Mouse (Mus musculus): ENCODE measurements around the gene Trmt10c. TPM values are rescaled to one million over a fixed set of nuclear protein-coding genes. Genes with fewer than 3 reads are reported as not detected.

Gene Trmt10c
- polyA plus RNA-seq, 1 experiment from 2014 or later: 12.9 TPM

DNA sequence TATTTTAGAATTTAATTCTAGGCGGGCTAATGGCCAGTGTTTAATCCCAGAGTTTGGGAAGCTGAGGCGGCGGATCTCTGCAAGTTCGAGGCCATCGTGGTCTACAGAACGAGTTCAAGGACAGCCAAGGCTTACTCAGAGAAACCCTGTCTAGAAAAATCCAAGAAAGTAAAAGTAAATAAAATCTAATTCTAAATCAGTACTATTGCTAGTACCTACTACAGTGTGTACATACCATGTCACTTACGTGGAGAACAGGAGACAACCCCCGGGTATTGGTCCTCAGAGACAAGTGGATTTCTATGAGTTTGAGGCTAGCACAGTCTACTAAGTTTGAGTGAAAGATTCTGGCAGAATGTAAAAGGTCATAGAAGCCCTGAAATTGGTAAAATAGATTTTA lies 471 bp upstream of the Trmt10c start:
- Histone ChIP-seq H3K4me1 (replicated peaks) (peaks cover 26% of the 10 kb centered on the region), H3K36me3 (replicated peaks) (peaks cover 19% of the 10 kb centered on the region), H3K27me3 (no peaks in the 10 kb centered on the region), H3K4me3 (replicated peaks) (peak overlapping the region; percentile 86), H3K9me3 (replicated peaks) (no peaks in the 10 kb centered on the region), H3K4me2 (peak overlapping the region; percentile 69), H3K9ac (peak overlapping the region; percentile 81), H3K27ac (replicated peaks) (peak overlapping the region; percentile 86)
- WGBS (ENCODE audit: insufficient replicate concordance): 23% methylated on average over 8 of the region's 8 CpGs
- ATAC-seq (ENCODE audit: insufficient read depth): peak; percentile 2; the same call in 1 of the 2 replicates

DNA sequence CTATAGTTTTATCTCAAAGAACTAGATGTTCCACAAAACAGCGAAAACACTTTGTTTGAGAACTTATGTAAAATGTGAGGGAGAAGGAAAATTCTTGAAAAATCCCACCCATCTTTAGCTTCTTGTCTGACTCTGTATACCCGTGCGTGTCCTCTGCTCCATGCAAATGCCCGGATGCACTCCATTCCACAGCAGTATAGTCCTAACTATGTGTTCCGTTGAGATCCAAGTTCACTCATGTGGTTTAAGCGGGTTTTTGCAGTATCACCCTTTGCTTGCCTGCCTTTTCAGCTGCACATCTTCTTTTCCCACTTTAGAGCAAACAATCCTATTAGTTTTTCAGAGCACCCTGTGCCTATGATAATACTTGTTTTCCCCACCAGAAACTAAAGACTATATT lies 1.1 kb downstream of the Trmt10c start:
- Histone ChIP-seq H3K9me3 (replicated peaks) (no peaks in the 10 kb centered on the region), H3K27ac (replicated peaks) (no peak overlapping the region), H3K4me3 (replicated peaks) (peak overlapping the region; percentile 86), H3K27me3 (no peaks in the 10 kb centered on the region), H3K36me3 (replicated peaks) (peaks cover 32% of the 10 kb centered on the region), H3K9ac (peak overlapping the region; percentile 81), H3K4me1 (replicated peaks) (peaks cover 29% of the 10 kb centered on the region), H3K4me2 (peak overlapping the region; percentile 69)
- 26% methylated on average over 6 of the region's 6 CpGs for WGBS (ENCODE audit: insufficient replicate concordance)
- ATAC-seq (ENCODE audit: insufficient read depth): no peak

DNA sequence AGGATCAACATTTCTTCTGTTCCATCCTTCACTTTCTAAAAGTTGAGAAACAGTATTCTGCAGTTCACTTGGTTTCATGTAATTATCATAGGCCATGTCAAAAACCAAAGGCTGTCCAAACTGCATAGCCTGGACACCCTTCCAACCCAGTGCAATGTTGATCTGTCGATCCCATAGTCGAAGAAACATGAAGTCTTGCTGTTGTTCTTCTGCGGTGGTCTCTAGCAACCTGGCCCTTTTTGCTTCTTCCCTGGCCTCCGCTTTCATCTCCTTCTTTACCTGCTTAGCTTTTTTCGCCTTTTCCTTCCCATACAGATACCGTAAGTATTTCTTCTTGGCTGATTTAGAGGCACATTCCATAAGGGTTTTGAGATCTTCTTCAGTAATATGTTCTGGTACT lies 3.1 kb downstream of the Trmt10c start:
- 87% methylated on average over 6 of the region's 6 CpGs for WGBS (ENCODE audit: insufficient replicate concordance)
- peaks cover 32% of the 10 kb centered on the region for H3K36me3 ChIP-seq (replicated peaks)
- no peak overlapping the region for H3K4me2 ChIP-seq
- ATAC-seq (ENCODE audit: insufficient read depth): no peak
- no peak overlapping the region for H3K27ac ChIP-seq (replicated peaks)
- no peaks in the 10 kb centered on the region for H3K27me3 ChIP-seq
- no peak overlapping the region for H3K9ac ChIP-seq
- H3K4me1 ChIP-seq (replicated peaks): peaks cover 42% of the 10 kb centered on the region
- no peak overlapping the region for H3K4me3 ChIP-seq (replicated peaks)
- no peaks in the 10 kb centered on the region for H3K9me3 ChIP-seq (replicated peaks)

DNA sequence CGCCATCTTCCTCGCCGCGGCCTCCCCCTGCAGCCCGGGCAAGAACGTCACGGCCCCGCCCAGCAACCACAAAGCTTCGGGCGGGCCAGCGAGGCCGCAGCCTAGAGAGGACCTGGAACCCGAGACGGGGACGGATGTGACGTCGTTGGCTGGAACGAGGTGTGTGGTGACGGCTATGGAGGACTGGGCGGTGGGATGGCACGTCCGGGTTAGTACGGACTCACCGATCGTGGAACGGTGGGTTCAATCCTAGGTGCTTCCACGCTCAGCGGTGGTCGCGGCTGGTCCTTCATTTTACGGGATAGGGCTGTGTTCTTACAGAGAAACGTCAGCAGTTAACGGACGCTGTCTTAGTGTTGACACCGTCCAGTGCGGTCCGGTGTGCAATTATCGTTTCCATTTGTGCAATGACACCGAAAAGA lies 7.9 kb downstream of the Trmt10c start, which contains the start of gene Pcnp:
Gene Pcnp (minus strand): TSS at position 79 of the 422 bp plus-strand sequence.
- Histone ChIP-seq H3K36me3 (replicated peaks) (peaks cover 43% of the 10 kb centered on the region), H3K4me2 (peak within 1 kb of the TSS; percentile 85), H3K9ac (peak within 1 kb of the TSS; percentile 94), H3K9me3 (replicated peaks) (no peaks in the 10 kb centered on the region), H3K27me3 (no peaks in the 10 kb centered on the region), H3K4me1 (replicated peaks) (peaks cover 32% of the 10 kb centered on the region), H3K27ac (replicated peaks) (peak within 1 kb of the TSS; percentile 94), H3K4me3 (replicated peaks) (peak within 1 kb of the TSS; percentile 98)
- ATAC-seq (ENCODE audit: insufficient read depth): peak; percentile 99
- WGBS (ENCODE audit: insufficient replicate concordance): under 1% methylated on average over 39 of the region's 39 CpGs

DNA sequence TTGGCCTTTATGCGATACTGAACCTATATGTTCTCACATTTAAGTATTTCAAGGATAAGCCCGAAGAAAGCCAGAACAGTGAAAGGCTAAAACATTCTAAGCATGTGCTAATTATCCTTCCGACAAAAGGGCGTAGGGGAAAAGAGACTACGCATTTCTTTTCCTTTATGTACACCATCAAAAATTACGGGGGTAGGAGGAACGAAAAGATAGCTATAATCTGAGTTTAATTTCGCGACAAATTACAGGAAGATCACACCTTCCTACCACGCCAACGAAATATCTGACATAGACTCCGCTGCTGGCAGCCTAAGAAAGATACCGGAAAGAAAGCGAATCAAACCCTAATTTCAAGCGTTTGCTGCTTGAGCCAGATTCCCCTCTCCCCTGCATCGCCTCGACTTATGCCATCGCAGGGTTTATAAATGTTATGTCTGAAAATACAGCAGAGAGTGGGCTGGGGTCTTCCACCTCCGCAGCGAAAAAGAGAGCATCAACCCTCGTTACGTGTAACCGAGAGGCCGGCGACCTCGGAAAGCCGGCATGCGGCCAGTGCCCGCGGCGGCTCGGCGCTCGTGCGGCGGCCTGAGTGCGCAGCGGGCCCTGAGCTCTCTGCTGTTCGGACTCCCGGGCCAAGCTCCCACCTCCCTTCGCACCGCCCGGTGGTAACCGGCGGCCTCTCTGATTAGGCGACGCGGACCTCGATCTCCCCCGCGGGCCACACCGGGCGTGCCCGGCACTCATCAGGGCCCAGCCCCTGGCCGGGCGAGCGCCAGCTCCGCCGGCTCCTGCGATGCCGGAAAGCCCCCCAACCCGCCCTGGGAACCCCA lies 8.7 kb downstream of the Trmt10c start:
- Histone ChIP-seq H3K27ac (replicated peaks) (peak overlapping the region; percentile 94), H3K9ac (peak overlapping the region; percentile 94), H3K27me3 (no peaks in the 10 kb centered on the region), H3K4me2 (peak overlapping the region; percentile 85), H3K4me3 (replicated peaks) (peak overlapping the region; percentile 98), H3K9me3 (replicated peaks) (no peaks in the 10 kb centered on the region), H3K36me3 (replicated peaks) (peaks cover 40% of the 10 kb centered on the region), H3K4me1 (replicated peaks) (peaks cover 29% of the 10 kb centered on the region)
- ATAC-seq (ENCODE audit: insufficient read depth): peak; percentile 94
- under 1% methylated on average over 62 of the region's 62 CpGs for WGBS (ENCODE audit: insufficient replicate concordance)

DNA sequence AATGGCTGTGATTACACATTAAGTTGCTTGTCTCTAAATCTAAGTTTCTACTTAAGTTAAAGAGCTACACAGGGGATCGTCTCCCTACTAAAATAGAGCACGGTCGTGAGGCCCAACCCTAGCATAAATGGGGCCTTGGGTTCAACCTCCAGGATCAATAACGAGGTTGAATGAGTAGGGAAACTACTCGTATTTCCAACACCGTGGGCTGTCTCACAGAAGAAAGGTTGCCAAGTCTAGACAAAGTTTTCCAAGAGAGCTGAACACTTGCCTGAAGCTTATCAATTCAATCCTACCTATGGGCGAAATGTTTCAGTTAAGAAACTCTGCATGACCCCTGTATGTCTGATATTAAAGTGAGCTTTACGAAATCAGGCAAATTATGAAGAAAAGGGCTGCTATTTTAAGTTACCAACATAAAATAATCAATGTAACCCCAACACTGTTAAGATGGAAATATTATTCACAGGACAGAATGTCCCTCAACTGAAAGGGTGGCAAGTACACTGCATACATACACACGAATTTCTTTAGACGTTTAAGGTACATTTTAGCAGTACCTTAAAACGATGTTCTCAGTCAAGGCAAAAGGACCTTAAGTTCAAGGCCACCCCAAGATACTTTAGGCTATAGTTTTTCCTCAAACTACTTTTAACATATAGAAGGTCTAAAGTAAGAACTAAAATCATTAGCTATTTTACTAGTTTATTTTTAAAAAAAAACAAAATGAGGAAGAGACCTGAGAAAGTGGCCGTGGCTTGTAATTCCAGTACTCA lies 9.6 kb downstream of the Trmt10c start:
- Histone ChIP-seq H3K36me3 (replicated peaks) (peaks cover 34% of the 10 kb centered on the region), H3K9me3 (replicated peaks) (no peaks in the 10 kb centered on the region), H3K4me3 (replicated peaks) (peak overlapping the region; percentile 98), H3K9ac (peak overlapping the region; percentile 94), H3K4me1 (replicated peaks) (peaks cover 29% of the 10 kb centered on the region), H3K4me2 (peak overlapping the region; percentile 85), H3K27me3 (no peaks in the 10 kb centered on the region), H3K27ac (replicated peaks) (peak overlapping the region; percentile 94; the same call in 1 of the 2 replicates)
- ATAC-seq (ENCODE audit: insufficient read depth): no peak
- WGBS (ENCODE audit: insufficient replicate concordance): 23% methylated on average over 12 of the region's 12 CpGs

DNA sequence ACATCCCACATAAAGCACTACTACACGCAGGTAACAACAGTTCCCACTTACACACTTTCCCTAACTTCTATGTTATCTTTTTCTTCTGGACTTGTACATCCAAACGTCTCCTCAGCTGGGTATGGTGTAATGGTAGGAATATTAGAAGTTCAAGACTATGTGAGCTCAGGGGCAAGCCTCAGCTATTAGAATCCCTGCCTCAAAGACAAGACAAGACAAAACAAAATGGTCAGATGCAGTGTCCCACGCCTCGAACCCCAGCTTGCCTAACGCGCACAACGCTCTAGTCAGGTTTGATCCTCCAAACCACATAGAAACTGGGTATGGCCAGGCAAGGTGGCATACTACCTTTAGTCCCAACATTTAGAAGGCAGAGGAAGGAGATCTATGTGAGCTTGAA lies 18.0 kb downstream of the Trmt10c start:
- no peak overlapping the region for H3K4me3 ChIP-seq (replicated peaks)
- no peaks in the 10 kb centered on the region for H3K4me1 ChIP-seq (replicated peaks)
- H3K4me2 ChIP-seq: no peak overlapping the region
- no peak overlapping the region for H3K9ac ChIP-seq
- WGBS (ENCODE audit: insufficient replicate concordance): 92% methylated on average over 7 of the region's 7 CpGs
- no peaks in the 10 kb centered on the region for H3K27me3 ChIP-seq
- no peak for ATAC-seq (ENCODE audit: insufficient read depth)
- no peaks in the 10 kb centered on the region for H3K9me3 ChIP-seq (replicated peaks)
- H3K36me3 ChIP-seq (replicated peaks): peaks cover 66% of the 10 kb centered on the region
- H3K27ac ChIP-seq (replicated peaks): no peak overlapping the region

DNA sequence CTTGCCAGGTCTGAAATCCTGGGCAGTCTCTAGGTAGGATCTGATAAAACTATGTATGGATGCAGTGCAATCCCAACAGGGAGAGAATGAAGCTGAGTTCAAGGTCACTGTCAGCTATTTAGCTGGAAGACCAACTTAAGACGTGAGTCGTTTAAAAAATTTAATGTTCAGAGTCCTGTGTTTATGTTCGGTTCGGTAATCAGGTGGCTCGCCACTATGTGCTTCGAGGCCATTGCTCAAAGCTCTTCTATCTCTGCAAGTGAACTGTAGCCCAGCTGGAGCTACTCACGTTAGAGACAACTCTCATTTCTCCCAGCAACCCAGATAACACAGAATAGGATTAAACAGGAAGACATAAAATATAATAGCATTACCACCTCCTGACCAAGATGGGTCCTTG lies 23.5 kb downstream of the Trmt10c start:
- Histone ChIP-seq H3K9ac (no peak overlapping the region), H3K4me2 (no peak overlapping the region), H3K27me3 (no peaks in the 10 kb centered on the region), H3K36me3 (replicated peaks) (peaks cover 63% of the 10 kb centered on the region), H3K4me1 (replicated peaks) (no peaks in the 10 kb centered on the region), H3K9me3 (replicated peaks) (no peaks in the 10 kb centered on the region), H3K27ac (replicated peaks) (no peak overlapping the region), H3K4me3 (replicated peaks) (no peak overlapping the region)
- WGBS (ENCODE audit: insufficient replicate concordance): 76% methylated on average over 7 of the region's 7 CpGs
- ATAC-seq (ENCODE audit: insufficient read depth): no peak

DNA sequence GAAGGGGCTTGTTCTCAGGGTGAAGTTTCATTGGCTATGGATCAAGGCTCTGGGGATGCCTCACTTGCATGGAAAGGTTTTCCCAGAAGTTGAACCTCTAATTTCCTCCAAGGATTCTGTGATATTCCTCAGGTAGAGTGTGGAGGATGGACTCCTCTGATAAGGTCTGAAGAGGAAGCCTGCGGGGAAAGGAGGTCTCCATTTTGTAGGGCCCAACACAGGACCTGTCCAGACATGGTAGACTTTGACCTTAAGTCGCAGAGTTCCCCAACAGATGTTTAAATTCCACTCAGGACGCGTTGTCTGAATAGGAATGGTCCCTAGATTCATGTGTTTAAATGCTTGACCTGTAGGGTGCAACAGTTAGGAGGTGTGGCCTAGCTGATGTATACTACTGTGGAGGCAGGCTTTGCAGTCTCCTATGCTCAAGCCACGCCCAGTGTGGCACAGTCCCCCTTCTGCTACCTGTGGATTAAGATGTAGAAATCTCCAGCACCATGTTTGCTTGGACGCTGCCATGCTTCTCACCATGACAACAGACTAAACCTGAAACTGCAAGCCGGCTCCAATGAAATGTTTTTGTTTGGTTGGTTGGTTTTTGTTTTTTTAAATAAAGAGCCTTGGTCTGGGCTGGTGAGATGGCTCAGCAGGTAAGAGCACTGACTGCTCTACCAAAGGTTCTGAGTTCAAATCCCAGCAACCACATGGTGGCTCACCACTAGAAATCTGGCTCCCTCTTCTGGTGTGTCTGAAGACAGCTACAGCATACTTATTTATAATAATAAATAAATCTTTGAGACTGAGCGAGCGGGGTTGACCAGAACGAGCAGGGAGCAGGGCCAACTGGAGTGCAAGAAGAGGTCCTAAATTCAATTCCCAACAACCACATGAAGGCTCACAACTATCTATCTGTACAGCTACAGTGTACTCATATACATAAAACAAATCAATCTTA lies 24.6 kb downstream of the Trmt10c start:
- H3K27me3 ChIP-seq: no peaks in the 10 kb centered on the region
- no peak overlapping the region for H3K27ac ChIP-seq (replicated peaks)
- H3K9ac ChIP-seq: no peak overlapping the region
- H3K9me3 ChIP-seq (replicated peaks): no peaks in the 10 kb centered on the region
- 86% methylated on average over 10 of the region's 10 CpGs for WGBS (ENCODE audit: insufficient replicate concordance)
- ATAC-seq (ENCODE audit: insufficient read depth): no peak
- H3K36me3 ChIP-seq (replicated peaks): peaks cover 58% of the 10 kb centered on the region
- no peak overlapping the region for H3K4me2 ChIP-seq
- H3K4me1 ChIP-seq (replicated peaks): no peaks in the 10 kb centered on the region
- no peak overlapping the region for H3K4me3 ChIP-seq (replicated peaks)

DNA sequence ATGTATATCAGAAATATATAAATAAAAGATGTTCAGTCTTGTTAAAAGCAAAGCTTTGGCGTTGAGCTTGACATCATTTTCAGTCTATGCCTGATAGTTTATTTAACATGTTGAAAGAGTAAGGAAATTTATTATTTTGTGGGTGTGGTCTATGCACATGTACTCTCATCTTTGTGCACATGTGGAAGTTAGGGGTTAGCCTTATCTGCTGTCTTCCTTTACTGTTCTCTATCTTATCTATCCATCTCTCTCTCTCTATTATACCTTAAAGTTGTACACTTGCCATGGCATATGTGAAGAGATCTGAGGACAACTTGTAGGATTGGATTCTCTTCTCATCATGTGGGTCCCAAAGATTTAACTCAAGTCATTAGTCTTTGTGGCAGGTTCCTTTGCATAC lies 28.8 kb downstream of the Trmt10c start:
- H3K27me3 ChIP-seq: no peaks in the 10 kb centered on the region
- WGBS (ENCODE audit: insufficient replicate concordance): 84% methylated on average over 1 of the region's 1 CpGs
- H3K4me2 ChIP-seq: no peak overlapping the region
- H3K36me3 ChIP-seq (replicated peaks): peaks cover 65% of the 10 kb centered on the region
- no peak for ATAC-seq (ENCODE audit: insufficient read depth)
- no peak overlapping the region for H3K27ac ChIP-seq (replicated peaks)
- H3K4me1 ChIP-seq (replicated peaks): no peaks in the 10 kb centered on the region
- no peaks in the 10 kb centered on the region for H3K9me3 ChIP-seq (replicated peaks)
- H3K9ac ChIP-seq: no peak overlapping the region
- H3K4me3 ChIP-seq (replicated peaks): no peak overlapping the region

Data from liver, embryonic 15.5 days (tissue).